Mouse (Mus musculus): ENCODE results near the gene Tmigd3. TPM values are rescaled to one million over a fixed set of nuclear protein-coding genes. Genes with fewer than 3 reads are reported as not detected.

The Tmigd3 gene
- polyA plus RNA-seq, 1 experiment: 1.1 TPM

DNA sequence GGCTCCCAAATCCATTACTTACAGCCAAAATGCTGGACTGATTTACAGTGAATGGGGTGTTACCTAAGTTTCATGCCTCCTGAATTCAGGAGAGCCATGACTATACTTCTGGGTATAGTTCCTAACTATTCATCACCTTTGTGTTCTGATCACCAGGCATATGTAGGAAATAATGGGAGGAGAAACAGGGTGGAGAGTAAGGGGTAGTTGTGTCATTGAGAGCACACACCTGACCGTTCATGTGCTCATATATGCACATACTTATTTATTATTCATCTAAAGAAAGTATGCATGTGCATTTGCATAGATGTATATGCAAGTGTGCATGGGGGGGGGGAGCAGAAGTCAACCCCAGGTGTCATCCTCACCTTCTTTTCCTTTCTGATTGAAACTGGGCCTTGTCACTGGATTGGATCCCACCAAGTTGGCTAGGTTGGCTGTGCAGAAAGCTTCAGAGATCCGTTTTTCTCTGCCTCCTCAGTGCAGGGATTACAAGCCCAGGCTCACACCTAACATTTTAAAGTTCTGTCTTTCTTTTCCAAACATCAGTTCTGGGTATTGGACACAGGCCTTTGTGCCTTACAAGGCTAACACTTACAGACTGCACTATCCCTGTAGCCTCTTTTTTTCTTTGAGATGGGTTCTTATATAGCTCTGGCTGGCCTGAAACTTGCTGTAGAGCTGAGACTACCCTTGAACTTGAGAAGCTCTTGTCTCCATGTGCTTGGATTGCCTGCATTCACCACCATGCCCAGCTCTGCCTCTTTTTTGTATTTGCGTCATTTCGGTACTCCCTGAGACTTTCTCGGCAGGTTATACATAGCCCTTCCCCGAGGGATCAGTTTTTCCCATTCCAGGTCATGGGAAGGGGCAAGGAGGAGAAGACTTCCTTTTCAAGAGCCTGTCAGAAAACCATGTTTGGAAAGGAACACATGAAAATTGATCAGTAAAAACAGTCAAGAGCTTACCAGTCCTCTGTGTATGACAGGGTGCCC, 3.0 kb downstream of the Tmigd3 start:
- no peaks in the 10 kb centered on the region for H3K36me3 ChIP-seq (ENCODE audit: control insufficient read depth, insufficient read depth, low read length)
- DNase-seq (ENCODE audit: low read depth in 1 of 2, low spot score in 2 of 2): no peak
- no peak overlapping the region for H3K27ac ChIP-seq (ENCODE audit: insufficient read depth, low read length)
- 89% methylated on average over 6 of the region's 6 CpGs for WGBS
- H3K4me1 ChIP-seq (ENCODE audit: control insufficient read depth, insufficient read depth, insufficient read length): no peaks in the 10 kb centered on the region; the same call in 1 of the 2 replicates
- no peaks in the 10 kb centered on the region for H3K27me3 ChIP-seq (ENCODE audit: control insufficient read depth, insufficient read depth, low read length)
- no peak overlapping the region for H3K4me3 ChIP-seq (ENCODE audit: extremely low read depth, insufficient read depth, insufficient read length)
- TF ChIP-seq POLR2A (IDR thresholded peaks at IDR 0.05; ENCODE audit: low read depth, low read length) (no peak), CTCF (IDR thresholded peaks at IDR 0.05; ENCODE audit: extremely low read depth, insufficient read depth, insufficient read length, insufficient replicate concordance) (no peak)

DNA sequence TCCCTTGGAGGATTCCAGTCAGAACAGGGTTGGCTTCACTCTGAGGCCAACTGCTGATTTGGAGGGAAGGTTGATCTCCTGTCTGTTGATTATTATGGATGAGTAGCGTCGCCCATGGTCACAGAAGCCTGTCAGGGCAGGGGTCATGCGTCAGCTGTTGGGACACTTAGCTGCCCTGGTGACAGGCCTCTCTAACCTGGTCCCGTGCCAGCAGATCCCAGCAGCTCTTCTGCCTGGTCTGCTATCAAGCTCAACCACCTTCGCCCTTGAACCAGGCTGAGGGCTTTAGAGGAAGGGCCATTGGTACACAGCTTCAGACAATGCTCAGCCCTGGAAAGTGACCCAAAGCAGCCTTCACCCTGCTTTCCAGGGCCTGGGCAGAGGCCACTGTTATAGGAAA, 5.3 kb downstream of the Tmigd3 start:
- no peak for DNase-seq (ENCODE audit: low read depth in 1 of 2, low spot score in 2 of 2)
- Histone ChIP-seq H3K27me3 (ENCODE audit: control insufficient read depth, insufficient read depth, low read length) (no peaks in the 10 kb centered on the region), H3K36me3 (ENCODE audit: control insufficient read depth, insufficient read depth, low read length) (no peaks in the 10 kb centered on the region), H3K4me3 (ENCODE audit: extremely low read depth, insufficient read depth, insufficient read length) (no peak overlapping the region), H3K4me1 (ENCODE audit: control insufficient read depth, insufficient read depth, insufficient read length) (no peaks in the 10 kb centered on the region; the same call in 1 of the 2 replicates), H3K27ac (ENCODE audit: insufficient read depth, low read length) (no peak overlapping the region)
- TF ChIP-seq CTCF (IDR thresholded peaks at IDR 0.05; ENCODE audit: extremely low read depth, insufficient read depth, insufficient read length, insufficient replicate concordance): no peak
- no peak for TF ChIP-seq POLR2A (IDR thresholded peaks at IDR 0.05; ENCODE audit: low read depth, low read length)
- WGBS: 87% methylated on average over 5 of the region's 5 CpGs

DNA sequence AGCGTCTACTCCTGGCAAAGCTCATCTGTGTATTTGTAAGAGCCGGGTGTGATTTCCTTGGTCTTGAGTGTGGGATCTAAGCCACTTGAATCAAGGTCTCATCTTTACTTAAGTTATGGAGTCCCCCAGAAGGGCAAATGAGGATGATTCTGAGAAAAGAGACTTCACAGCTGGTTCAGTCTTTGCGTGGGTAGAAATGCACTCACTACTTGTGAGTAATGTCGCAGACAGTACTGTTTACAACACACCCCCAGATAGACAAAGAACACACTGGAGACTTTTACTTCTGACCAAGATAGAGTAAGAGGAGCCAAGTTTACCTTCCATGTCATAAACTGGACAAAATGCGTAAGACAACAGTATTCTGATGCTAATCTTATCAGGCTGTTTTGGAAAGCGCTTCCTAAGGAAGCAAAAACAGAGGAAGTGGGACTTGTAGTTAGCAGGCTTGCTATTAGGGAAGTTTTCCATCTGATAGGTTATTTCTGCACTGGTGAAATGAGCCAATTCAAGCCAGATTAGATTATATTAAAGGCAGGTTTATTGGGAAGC, 6.6 kb downstream of the Tmigd3 start:
- no peak overlapping the region for H3K27ac ChIP-seq (ENCODE audit: insufficient read depth, low read length)

DNA sequence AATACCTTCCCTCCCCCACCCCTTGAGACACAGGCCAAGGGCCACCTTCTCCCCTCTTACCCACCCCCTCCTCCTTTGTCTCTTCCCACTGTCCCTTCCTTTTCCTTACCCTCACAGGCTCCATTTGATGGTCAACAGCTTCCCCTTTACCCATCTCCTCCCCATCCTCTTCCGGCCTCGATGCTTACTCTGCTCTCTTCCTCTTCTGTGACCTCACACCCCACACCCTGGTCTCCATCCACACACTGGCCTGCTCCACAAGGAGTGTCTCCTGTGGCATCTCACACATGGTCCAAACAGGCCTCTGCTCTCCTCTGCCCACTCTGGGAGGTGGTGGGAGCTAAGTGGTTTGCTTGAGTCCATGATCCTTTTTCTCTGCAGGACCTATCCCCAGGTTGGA, 7.2 kb downstream of the Tmigd3 start:
- no peaks in the 10 kb centered on the region; the same call in 1 of the 2 replicates for H3K4me1 ChIP-seq (ENCODE audit: control insufficient read depth, insufficient read depth, insufficient read length)
- H3K36me3 ChIP-seq (ENCODE audit: control insufficient read depth, insufficient read depth, low read length): no peaks in the 10 kb centered on the region
- no peak overlapping the region for H3K27ac ChIP-seq (ENCODE audit: insufficient read depth, low read length)
- no peak for DNase-seq (ENCODE audit: low read depth in 1 of 2, low spot score in 2 of 2)
- TF ChIP-seq POLR2A (IDR thresholded peaks at IDR 0.05; ENCODE audit: low read depth, low read length) (no peak), CTCF (IDR thresholded peaks at IDR 0.05; ENCODE audit: extremely low read depth, insufficient read depth, insufficient read length, insufficient replicate concordance) (no peak)
- no peak overlapping the region for H3K4me3 ChIP-seq (ENCODE audit: extremely low read depth, insufficient read depth, insufficient read length)
- 38% methylated on average over 2 of the region's 2 CpGs for WGBS
- H3K27me3 ChIP-seq (ENCODE audit: control insufficient read depth, insufficient read depth, low read length): no peaks in the 10 kb centered on the region

More for the DNA sequence above, 6.6 kb downstream of the Tmigd3 start:
- no peaks in the 10 kb centered on the region for H3K27me3 ChIP-seq (ENCODE audit: control insufficient read depth, insufficient read depth, low read length)
- 87% methylated on average over 6 of the region's 6 CpGs for WGBS
- no peak overlapping the region for H3K4me3 ChIP-seq (ENCODE audit: extremely low read depth, insufficient read depth, insufficient read length)
- no peaks in the 10 kb centered on the region for H3K36me3 ChIP-seq (ENCODE audit: control insufficient read depth, insufficient read depth, low read length)
- no peaks in the 10 kb centered on the region; the same call in 1 of the 2 replicates for H3K4me1 ChIP-seq (ENCODE audit: control insufficient read depth, insufficient read depth, insufficient read length)
- no peak for DNase-seq (ENCODE audit: low read depth in 1 of 2, low spot score in 2 of 2)
- TF ChIP-seq CTCF (IDR thresholded peaks at IDR 0.05; ENCODE audit: extremely low read depth, insufficient read depth, insufficient read length, insufficient replicate concordance) (no peak), POLR2A (IDR thresholded peaks at IDR 0.05; ENCODE audit: low read depth, low read length) (no peak)

DNA sequence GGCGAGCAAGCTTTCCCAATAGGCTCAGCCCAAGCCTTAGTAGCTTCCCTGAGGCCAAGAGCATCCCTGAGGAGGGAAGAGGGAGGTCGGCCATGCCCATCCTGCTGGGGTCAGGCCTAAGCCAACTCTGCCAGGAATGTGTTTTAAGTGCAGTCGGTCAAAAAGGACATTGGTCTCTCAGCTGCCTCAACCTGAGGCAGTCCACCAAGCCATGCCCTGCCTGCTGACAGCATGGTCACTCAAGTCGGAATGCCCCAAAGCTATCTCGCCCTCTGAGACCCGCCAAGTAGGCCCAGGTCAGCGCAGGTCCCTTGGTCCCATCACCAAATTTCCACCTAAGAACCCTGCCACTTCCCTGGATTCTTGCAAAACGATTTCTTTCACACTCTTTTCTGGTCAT, 8.0 kb downstream of the Tmigd3 start:
- TF ChIP-seq POLR2A (IDR thresholded peaks at IDR 0.05; ENCODE audit: low read depth, low read length) (no peak), CTCF (IDR thresholded peaks at IDR 0.05; ENCODE audit: extremely low read depth, insufficient read depth, insufficient read length, insufficient replicate concordance) (no peak)
- H3K4me1 ChIP-seq (ENCODE audit: control insufficient read depth, insufficient read depth, insufficient read length): no peaks in the 10 kb centered on the region; the same call in 1 of the 2 replicates
- H3K36me3 ChIP-seq (ENCODE audit: control insufficient read depth, insufficient read depth, low read length): no peaks in the 10 kb centered on the region
- H3K27ac ChIP-seq (ENCODE audit: insufficient read depth, low read length): no peak overlapping the region
- no peak overlapping the region for H3K4me3 ChIP-seq (ENCODE audit: extremely low read depth, insufficient read depth, insufficient read length)
- DNase-seq (ENCODE audit: low read depth in 1 of 2, low spot score in 2 of 2): no peak
- no peaks in the 10 kb centered on the region for H3K27me3 ChIP-seq (ENCODE audit: control insufficient read depth, insufficient read depth, low read length)
- 91% methylated on average over 8 of the region's 8 CpGs for WGBS

DNA sequence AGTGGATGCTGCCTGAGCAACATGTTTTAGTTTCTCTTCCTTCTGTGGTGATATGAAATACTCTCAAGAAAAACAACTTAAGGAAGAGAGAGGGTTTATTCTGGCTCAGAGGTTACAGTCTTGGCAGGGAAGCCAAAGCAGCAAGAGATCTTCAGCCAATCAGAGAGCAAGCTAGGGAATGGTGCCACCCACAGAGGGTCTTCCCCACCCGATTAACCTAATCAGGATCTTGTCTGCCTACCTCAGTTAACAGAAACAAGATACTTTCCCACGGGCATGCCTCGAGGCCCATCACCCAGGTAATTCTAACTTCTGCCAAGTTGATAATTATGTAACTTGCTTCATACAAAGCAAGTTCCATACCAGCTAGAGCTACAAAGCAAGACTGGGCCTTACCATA, 9.7 kb downstream of the Tmigd3 start:
- 54% methylated on average over 3 of the region's 3 CpGs for WGBS
- Histone ChIP-seq H3K4me3 (ENCODE audit: extremely low read depth, insufficient read depth, insufficient read length) (no peak overlapping the region), H3K4me1 (ENCODE audit: control insufficient read depth, insufficient read depth, insufficient read length) (no peaks in the 10 kb centered on the region; the same call in 1 of the 2 replicates), H3K36me3 (ENCODE audit: control insufficient read depth, insufficient read depth, low read length) (no peaks in the 10 kb centered on the region), H3K27me3 (ENCODE audit: control insufficient read depth, insufficient read depth, low read length) (no peaks in the 10 kb centered on the region), H3K27ac (ENCODE audit: insufficient read depth, low read length) (no peak overlapping the region)
- TF ChIP-seq POLR2A (IDR thresholded peaks at IDR 0.05; ENCODE audit: low read depth, low read length) (no peak), CTCF (IDR thresholded peaks at IDR 0.05; ENCODE audit: extremely low read depth, insufficient read depth, insufficient read length, insufficient replicate concordance) (no peak)
- no peak for DNase-seq (ENCODE audit: low read depth in 1 of 2, low spot score in 2 of 2)
